Mouse (Mus musculus) midbrain, embryonic 13.5 days (tissue): ENCODE measurements at regions not wholly inside any gene's neighbourhood (a gene's known extent, or its start where the extent isn't known, plus 50 kb on each side); places are given as distances from the start of the nearest gene placed in this dataset.
"Not testable (repeated sequence)": the region's sequence is repeated elsewhere in the genome, so short reads cannot be mapped to it uniquely, and the experiment has no call there.

ENCODE experiments used
- ATAC-seq: fragments of 200-750 bp; cut with Nextera tagmentation; 2 replicates; pipeline ENCODE4 v1.8.0; 2017; ENCODE audit warnings: mild to moderate bottlenecking, moderate TSS enrichment, moderate library complexity
- H3K27ac ChIP-seq: fragments of 300-500 bp; sonication (generic); 2 replicates; pipeline ENCODE4 v1.5.1; 2015; ENCODE audit warnings: inconsistent platforms, mild to moderate bottlenecking, moderate library complexity
- H3K27me3 ChIP-seq: fragments of 300-500 bp; sonication (generic); 2 replicates; pipeline ENCODE4 v1.6.1; 2015; ENCODE audit warnings: mild to moderate bottlenecking, inconsistent platforms
- H3K36me3 ChIP-seq: fragments of 300-500 bp; sonication (generic); 2 replicates; pipeline ENCODE4 v1.6.1; 2015; ENCODE audit warnings: mild to moderate bottlenecking, inconsistent platforms
- H3K4me1 ChIP-seq: fragments of 300-500 bp; sonication (generic); replicated peaks from 2 replicates; pipeline ENCODE4 v1.6.1; 2015; ENCODE audit warnings: inconsistent platforms
- H3K4me2 ChIP-seq: fragments of 300-500 bp; sonication (generic); replicated peaks from 2 replicates; pipeline ENCODE4 v1.6.1; 2015; ENCODE audit warnings: moderate library complexity, mild to moderate bottlenecking, inconsistent platforms
- H3K4me3 ChIP-seq: fragments of 300-500 bp; sonication (generic); replicated peaks from 2 replicates; pipeline ENCODE4 v1.5.1; 2015; ENCODE audit warnings: mild to moderate bottlenecking, inconsistent platforms
- H3K9ac ChIP-seq: fragments of 300-500 bp; sonication (generic); replicated peaks from 2 replicates; pipeline ENCODE4 v1.6.1; 2015; ENCODE audit warnings: mild to moderate bottlenecking, inconsistent platforms
- H3K9me3 ChIP-seq: fragments of 300-500 bp; sonication (generic); 2 replicates; pipeline ENCODE4 v1.6.1; 2016; ENCODE audit warnings: mild to moderate bottlenecking, inconsistent platforms
- WGBS: fragments of 180-500 bp; shearing (Covaris S2); methylation state at CpG from one replicate; pipeline ENCODE4 v1.1.7; 2015; 5-methylcytosine and 5-hydroxymethylcytosine counted together

DNA sequence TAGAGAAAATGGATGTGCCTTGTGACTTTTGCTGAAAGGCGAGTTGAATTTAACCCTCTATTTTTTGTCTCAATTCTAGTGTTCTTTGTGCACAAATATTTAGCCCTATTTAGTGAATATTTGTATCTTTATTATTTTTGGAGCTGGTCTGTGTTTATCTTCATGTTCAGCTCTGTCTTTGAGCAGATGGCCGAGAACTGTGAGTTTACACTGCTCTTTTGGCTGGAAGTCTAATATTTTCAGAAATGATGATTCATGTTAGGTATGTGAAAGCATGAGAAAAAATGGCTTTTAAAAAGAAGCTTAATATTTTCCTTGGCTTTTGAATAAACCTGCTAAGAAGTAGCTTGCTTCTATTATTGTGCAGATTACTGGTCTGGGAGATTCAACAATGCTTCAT, 505.4 kb downstream of the Sema5a start:
- no peak for ATAC-seq
- Histone ChIP-seq H3K27me3 (no peaks in the 10 kb centered on the region), H3K4me3 (no peak overlapping the region), H3K36me3 (no peaks in the 10 kb centered on the region), H3K4me1 (no peaks in the 10 kb centered on the region), H3K9ac (no peak overlapping the region), H3K9me3 (no peaks in the 10 kb centered on the region), H3K4me2 (no peak overlapping the region), H3K27ac (no peak overlapping the region)
- WGBS, result 78% methylated on average over 2 of the region's 2 CpGs

GRCm38 (mm10) chr15:32751991-32752390, 507.4 kb downstream of the Sema5a start:
- H3K9me3 ChIP-seq, result no peaks in the 10 kb centered on the region
- no peaks in the 10 kb centered on the region for H3K36me3 ChIP-seq
- H3K4me3 ChIP-seq, result no peak overlapping the region
- H3K4me1 ChIP-seq, result no peaks in the 10 kb centered on the region
- no peak overlapping the region for H3K27ac ChIP-seq
- H3K4me2 ChIP-seq, result no peak overlapping the region
- no peaks in the 10 kb centered on the region for H3K27me3 ChIP-seq
- no peak for ATAC-seq
- no peak overlapping the region for H3K9ac ChIP-seq
- WGBS, result 79% methylated on average over 3 of the region's 3 CpGs

GRCm38 (mm10) chr15:32760141-32760540, 515.5 kb downstream of the Sema5a start:
- Histone ChIP-seq H3K9me3 (no peaks in the 10 kb centered on the region), H3K4me3 (no peak overlapping the region), H3K4me2 (no peak overlapping the region), H3K27ac (no peak overlapping the region), H3K4me1 (no peaks in the 10 kb centered on the region), H3K36me3 (no peaks in the 10 kb centered on the region), H3K27me3 (no peaks in the 10 kb centered on the region), H3K9ac (no peak overlapping the region)
- WGBS, result 86% methylated on average over 3 of the region's 3 CpGs
- no peak for ATAC-seq

GRCm38 (mm10) chr15:32766011-32766701, 521.5 kb downstream of the Sema5a start:
- no peaks in the 10 kb centered on the region for H3K4me1 ChIP-seq
- no peak overlapping the region for H3K4me2 ChIP-seq
- H3K36me3 ChIP-seq, result no peaks in the 10 kb centered on the region
- H3K9me3 ChIP-seq, result no peaks in the 10 kb centered on the region
- H3K27me3 ChIP-seq, result no peaks in the 10 kb centered on the region
- H3K27ac ChIP-seq, result no peak overlapping the region
- WGBS, result 6% methylated on average over 4 of the region's 4 CpGs
- no peak overlapping the region for H3K9ac ChIP-seq
- ATAC-seq, result peak; percentile 94
- H3K4me3 ChIP-seq, result no peak overlapping the region

- Histone ChIP-seq H3K4me3 (no peak overlapping the region), H3K4me2 (no peak overlapping the region), H3K27ac (no peak overlapping the region), H3K9me3 (no peaks in the 10 kb centered on the region), H3K36me3 (no peaks in the 10 kb centered on the region), H3K9ac (no peak overlapping the region), H3K4me1 (no peaks in the 10 kb centered on the region), H3K27me3 (no peaks in the 10 kb centered on the region)
- peak; percentile 48 for ATAC-seq
- 43% methylated on average over 3 of the region's 5 CpGs for WGBS
Observed at GRCm38 (mm10) chr15:32766746-32767471, 522.3 kb downstream of the Sema5a start.

GRCm38 (mm10) chr15:32778226-32778598, 533.6 kb downstream of the Sema5a start:
- not testable (repeated sequence) for H3K27ac ChIP-seq, H3K9ac ChIP-seq, ATAC-seq, H3K27me3 ChIP-seq, H3K9me3 ChIP-seq, H3K36me3 ChIP-seq, H3K4me1 ChIP-seq
- Histone ChIP-seq H3K4me2 (peak overlapping the region; percentile 82; the same call in 1 of the 2 replicates), H3K4me3 (0 out of 2 replicates have a peak overlapping the region, but pooled peaks have one; percentile 58)
- WGBS, result 27% methylated on average over 5 of the region's 5 CpGs

- H3K9me3 ChIP-seq, H3K4me1 ChIP-seq, H3K27me3 ChIP-seq, H3K36me3 ChIP-seq: not testable (repeated sequence)
- Histone ChIP-seq H3K4me3 (peak overlapping the region; percentile 58), H3K4me2 (peak overlapping the region; percentile 82), H3K9ac (peak overlapping the region; percentile 69), H3K27ac (peak overlapping the region; percentile 39; the same call in 1 of the 2 replicates)
- peak; percentile 99 for ATAC-seq
- WGBS, result under 1% methylated on average over 33 of the region's 34 CpGs
Observed at GRCm38 (mm10) chr15:32778599-32779273, 534.1 kb downstream of the Sema5a start.

GRCm38 (mm10) chr15:32779274-32779615, 534.6 kb downstream of the Sema5a start:
- WGBS, result 5% methylated on average over 11 of the region's 11 CpGs

DNA sequence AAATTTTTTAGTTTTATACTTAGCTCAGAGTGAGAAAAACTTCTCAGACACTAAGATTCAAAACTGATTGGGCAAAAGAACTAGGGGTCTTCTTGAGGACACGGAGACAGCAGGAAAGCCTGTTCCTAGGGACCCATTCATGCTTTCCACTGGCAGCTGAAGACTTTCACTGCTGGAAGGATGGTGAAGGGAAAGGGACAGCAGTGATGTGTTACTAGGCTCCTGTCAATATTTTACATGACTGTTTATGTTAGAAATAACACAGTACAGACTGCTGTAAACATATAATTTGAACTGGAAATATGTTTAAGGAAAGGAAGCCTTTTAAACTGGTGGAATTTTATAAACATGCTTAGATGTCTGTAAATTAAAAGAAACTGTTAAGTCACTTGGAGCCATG, 537.0 kb downstream of the Sema5a start:
- H3K27me3 ChIP-seq, H3K4me1 ChIP-seq, ATAC-seq, H3K9me3 ChIP-seq, H3K36me3 ChIP-seq, H3K4me2 ChIP-seq, H3K4me3 ChIP-seq, H3K27ac ChIP-seq, H3K9ac ChIP-seq: not testable (repeated sequence)
- WGBS, result 73% methylated on average over 1 of the region's 1 CpGs

More at GRCm38 (mm10) chr15:32779274-32779615, 534.6 kb downstream of the Sema5a start:
- H3K4me1 ChIP-seq, H3K27me3 ChIP-seq, H3K9me3 ChIP-seq, H3K36me3 ChIP-seq: not testable (repeated sequence)
- ATAC-seq, result peak; percentile 59
- Histone ChIP-seq H3K9ac (peak overlapping the region; percentile 69), H3K4me3 (peak overlapping the region; percentile 58), H3K27ac (peak overlapping the region; percentile 39; the same call in 1 of the 2 replicates), H3K4me2 (peak overlapping the region; percentile 82)

GRCm38 (mm10) chr15:32799222-32799621, 554.6 kb downstream of the Sema5a start:
- H3K9ac ChIP-seq, result no peak overlapping the region
- H3K9me3 ChIP-seq, result peaks cover 6% of the 10 kb centered on the region; the same call in 1 of the 2 replicates
- H3K36me3 ChIP-seq, result no peaks in the 10 kb centered on the region
- no peak overlapping the region for H3K4me3 ChIP-seq
- H3K4me2 ChIP-seq, result no peak overlapping the region
- WGBS, result 96% methylated on average over 1 of the region's 1 CpGs
- H3K27me3 ChIP-seq, result no peaks in the 10 kb centered on the region
- no peak for ATAC-seq
- H3K4me1 ChIP-seq, result no peaks in the 10 kb centered on the region
- no peak overlapping the region for H3K27ac ChIP-seq

DNA sequence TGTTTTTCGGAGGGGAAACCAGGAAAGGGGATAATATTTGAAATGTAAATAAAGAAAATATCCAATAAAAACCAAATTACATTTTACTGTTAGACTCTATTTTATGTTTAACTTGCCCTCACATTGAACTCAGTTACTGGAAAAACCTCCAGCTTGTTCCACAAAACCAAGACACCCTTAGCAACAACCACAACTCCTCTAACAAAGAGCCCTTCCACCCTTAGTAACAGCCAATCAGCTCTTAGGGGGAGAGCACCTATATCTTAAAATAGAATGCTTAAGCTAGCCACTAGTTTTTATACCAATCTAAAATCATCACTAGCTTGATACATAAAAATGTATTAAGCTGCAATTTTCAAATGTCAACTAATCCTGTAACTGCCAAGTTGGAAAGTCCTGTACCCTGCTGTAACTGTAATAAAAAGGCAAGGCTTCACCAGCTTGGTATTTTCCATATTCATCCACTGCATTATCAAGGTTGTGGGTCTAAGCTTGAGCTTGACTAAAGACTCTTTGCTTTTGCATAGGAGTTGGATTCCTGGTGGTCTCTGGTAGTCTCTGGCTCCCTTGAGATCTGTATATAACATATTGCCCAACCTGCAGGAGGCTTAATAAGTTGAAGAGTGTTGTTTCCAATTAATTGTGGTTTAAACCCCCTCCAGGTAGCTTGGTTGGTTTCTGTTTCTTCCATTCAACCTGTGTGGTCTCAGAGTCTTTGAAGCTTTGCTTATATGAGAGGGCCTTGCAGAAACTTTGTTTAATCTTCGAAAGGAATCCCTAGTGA, 566.4 kb downstream of the Sema5a start:
- Histone ChIP-seq H3K4me3 (no peak overlapping the region), H3K9me3 (0 out of 2 replicates have a peak, but pooled peaks cover 5% of the 10 kb centered on the region), H3K27ac (no peak overlapping the region), H3K36me3 (no peaks in the 10 kb centered on the region), H3K4me1 (no peaks in the 10 kb centered on the region), H3K9ac (no peak overlapping the region), H3K27me3 (no peaks in the 10 kb centered on the region), H3K4me2 (no peak overlapping the region)
- 85% methylated on average over 2 of the region's 2 CpGs for WGBS
- ATAC-seq, result no peak
